Mouse (Mus musculus): ENCODE measurements at regions not wholly inside any gene's neighbourhood (a gene's known extent, or its start where the extent isn't known, plus 50 kb on each side); places are given as distances from the start of the nearest gene placed in this dataset.

DNA sequence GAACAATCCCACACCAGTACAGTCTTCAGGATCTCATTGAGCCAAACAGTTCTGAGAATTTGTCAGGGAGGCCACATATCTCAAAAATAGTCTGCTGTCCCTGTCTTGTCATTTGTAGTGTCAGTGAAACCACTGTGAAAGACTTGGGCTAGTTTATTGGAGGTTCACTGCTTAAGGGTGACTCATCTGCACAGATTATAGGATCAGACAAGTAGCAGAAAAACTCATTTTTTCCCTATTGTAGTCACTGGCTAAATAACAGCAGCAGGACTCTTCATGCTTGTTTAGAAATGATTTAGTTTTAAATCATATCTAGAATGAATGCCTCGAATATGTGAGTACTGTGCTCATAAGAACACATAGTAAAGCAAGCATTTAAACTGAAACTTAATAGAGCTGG, 475.2 kb upstream of the Marcks start:
- DNase-seq (ENCODE audit: low spot score in 2 of 2) = no peak

DNA sequence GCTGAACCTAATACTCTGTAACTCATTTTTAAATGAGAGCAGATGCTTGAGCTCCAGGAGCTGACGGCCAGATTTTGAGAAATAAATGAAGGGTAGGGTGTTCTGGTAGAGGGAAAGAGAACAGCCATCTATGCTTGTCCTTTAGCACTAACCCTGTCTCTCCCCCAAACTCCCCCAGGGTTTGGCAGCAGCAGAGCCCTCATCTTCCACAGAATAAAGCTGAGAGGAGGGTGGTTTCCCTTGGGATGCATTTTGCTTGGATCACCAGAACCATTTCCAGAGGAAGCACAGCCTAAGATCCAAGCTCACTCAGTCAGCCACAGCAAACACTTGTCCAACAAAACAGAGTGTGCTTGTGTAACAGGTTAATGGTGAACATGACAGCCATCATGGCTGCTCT, 464.8 kb upstream of the Marcks start:
- DNase-seq (ENCODE audit: low spot score in 2 of 2) = no peak

DNA sequence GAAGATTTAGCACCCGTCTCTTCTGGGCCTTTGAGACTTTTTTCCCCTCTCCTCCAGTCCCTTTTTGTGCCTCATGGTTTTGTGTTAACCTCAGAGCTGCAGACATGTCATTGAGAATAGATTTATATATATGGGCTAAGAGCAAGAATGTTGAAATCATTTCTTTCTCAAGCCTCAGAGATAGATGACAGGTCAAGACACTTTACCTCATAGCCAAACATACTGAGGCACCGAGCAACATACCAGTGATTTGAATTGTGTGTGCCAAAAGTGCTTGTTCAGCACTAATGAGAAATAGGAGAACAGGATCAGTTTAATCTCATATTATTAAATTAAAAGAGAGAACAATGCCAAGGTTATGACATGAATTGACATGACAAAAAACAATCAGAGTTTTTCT, 464.2 kb upstream of the Marcks start:
- DNase-seq (ENCODE audit: low spot score in 2 of 2) = no peak

DNA sequence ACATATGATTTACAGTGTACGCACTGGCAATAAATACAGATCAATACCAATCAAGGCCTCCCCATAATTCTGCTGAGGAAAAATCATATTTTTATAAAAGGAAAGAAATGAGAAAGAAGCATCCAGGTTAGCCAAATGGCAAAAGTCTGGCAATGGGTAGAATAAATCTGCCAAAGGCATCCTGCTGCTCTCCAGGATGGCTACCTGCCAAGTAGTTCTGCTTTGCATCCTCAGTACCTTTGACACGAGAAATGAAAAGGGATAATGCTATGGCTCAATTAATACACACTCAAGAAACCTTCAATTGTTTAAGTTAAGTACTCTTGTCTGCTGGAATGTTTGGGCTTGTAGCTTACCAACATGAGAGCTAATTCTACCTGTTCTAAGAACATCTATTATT, 451.2 kb upstream of the Marcks start:
- DNase-seq (ENCODE audit: low spot score in 2 of 2) = no peak

DNA sequence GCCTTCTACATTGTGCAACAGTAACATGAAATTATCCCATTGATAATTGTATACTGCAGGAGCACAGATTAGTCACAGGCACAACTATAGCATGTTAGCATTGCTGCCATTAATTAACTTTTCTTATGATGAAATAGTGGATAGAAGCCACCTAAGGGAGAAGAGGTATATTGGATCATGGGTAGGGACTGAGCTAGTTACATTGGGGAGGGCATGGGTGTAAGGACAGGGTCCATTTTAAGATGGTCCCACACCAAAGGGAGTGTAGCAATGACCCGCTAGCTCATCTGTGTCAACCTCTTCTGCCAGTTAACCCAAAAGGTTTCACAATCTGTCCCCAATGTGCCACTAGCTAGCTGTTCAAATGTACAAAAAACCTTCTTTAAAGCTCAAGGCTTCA, 450.3 kb upstream of the Marcks start:
- no peak for DNase-seq (ENCODE audit: low spot score in 2 of 2)

DNA sequence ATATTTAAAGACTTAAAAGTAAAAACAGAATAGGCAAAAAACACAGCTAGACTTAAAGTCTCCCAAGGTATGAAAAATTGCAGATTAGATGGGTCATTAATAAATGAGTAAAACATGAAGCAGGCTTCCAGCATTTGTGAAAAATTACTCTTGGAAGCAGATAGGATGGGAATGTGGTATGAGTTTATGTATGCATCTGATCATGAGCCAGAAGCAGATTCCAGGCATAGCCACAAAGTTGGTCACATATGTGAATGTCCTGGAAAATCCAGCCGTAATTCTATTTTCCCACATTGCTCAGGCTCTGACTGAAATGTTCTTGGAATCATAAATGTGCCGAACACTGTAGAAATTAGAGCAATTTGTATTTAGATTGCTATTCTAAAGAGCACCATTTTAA, 432.5 kb upstream of the Marcks start:
- no peak for DNase-seq (ENCODE audit: low spot score in 2 of 2)

DNA sequence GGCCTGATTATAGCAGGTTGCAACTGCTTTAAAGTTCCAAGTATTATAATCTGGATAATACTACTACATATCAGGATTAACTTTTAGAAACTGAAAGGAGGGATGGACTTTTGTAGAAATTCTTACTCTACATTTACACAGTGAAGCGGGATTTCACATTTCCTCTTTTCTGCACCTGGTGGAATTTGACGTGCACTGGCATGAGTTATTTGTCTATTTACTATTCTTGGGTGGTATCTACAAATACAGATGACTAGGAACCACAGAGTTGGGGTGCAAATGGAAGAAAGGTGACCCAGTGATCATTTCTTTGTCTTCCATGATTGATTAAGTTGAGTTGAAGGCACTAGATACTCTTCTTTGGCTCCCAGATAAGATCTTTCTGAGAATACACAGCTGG, 423.0 kb upstream of the Marcks start:
- no peak for DNase-seq (ENCODE audit: low spot score in 2 of 2)

DNA sequence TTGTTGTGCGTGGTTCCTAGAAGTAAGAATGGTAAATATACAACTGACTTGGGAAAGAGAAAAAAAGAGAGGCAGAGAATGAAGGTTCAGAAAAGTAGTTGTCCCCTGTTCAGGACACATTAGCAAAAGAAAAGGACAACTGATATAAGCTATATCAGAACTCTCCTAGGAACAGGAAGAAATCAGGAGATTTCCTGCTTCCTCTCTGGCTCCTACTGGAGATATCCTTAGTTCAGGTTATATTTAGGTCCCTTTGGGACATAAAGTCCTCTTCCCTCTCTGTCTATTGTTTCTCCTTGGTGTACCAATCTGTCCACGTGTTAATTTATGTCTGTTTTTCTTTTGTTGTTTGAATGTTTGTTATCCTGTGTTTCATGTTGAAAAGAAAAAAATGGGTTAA, 410.7 kb upstream of the Marcks start:
- no peak for DNase-seq (ENCODE audit: low spot score in 2 of 2)

DNA sequence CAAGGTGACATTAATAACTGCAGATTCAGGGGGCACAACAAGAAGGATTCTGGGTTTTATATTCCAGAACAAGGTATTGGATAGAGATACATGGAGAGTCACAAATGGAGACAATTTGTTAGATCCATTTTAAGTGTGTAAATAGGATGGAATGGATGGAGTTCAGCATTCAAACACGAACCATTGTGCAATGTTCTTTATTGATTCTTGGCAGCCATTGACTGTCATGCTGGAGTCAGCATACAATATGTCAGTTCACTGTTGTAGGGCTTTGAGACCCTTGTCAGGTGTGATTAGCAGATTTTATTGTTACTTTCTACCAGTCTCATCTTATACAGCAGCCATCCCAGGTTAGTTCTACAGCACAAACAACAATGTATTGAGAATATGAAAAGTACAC, 402.0 kb upstream of the Marcks start:
- no peak for DNase-seq (ENCODE audit: low spot score in 2 of 2)

DNA sequence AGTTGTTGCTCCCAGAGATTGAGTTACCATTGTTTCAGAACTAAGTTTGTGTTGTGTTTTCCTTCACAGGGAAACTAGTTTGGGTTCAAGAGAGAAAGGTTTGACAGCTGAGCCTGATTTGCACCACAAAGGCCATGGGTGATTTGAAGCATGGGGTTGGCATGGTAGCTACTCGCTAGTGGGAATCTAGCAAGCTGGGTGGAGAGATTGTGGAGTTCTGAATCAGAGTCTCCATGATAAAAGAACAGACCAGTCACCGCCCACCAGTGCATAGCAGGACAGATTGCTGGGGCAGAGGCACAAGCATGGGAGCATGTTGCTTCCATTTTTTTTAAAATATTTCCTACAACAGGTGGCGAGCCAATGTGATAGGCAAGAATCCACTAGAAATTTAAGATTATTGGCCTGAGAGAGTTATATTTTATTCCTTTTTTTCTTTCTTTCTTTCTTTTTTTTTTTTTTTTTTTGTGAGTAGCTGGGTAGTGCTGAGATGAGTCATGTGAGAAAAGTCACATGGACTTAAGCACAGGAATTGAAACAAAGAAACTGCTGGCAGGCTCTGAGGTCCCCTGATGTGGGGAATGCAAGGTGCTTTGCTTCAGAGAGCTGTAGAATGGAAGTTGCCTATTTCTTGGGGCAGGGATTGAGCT, 367.4 kb upstream of the Marcks start:
- no peak for DNase-seq (ENCODE audit: low spot score in 2 of 2)

DNA sequence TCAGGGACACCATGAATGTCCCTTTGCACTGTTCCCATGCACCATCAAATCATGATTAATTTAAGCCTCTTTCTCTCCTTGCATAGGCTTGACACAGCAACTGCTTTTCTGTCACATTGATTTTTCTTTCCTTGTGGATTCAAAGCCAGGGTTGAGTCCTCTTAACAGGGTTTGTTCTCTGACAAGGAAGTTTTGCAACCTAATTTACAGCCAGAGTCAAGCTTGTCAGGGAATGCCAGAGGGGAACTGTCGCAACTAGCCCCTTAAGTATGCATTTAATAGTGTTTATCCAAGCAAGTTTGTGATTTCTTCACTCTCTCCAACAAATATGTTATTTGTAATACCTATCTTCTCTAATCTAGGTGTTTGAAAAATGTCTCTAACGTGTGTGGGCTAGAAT, 365.7 kb upstream of the Marcks start:
- peak in 1 of 2 experiments; percentile 39 for DNase-seq (ENCODE audit: low spot score in 2 of 2)

DNA sequence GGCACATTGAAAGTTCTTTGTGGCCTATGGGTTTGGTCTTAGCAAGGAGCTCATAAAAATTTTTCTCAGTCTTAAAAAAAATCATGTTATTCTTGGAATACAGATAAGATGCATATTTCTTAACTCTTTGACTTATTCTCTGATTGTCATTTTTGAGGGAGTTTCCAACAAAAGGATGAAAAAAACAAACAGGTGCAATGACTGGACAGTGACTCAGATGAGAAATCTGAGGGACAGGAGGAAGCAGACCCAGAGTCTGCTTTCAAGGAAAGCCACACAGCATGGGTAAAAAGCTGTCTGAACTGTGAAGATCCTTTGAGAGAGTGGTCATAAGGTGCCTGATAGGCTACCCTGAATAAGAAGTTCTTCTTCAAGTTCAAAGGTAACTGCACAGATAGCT, 363.8 kb upstream of the Marcks start:
- no peak for DNase-seq (ENCODE audit: low spot score in 2 of 2)

DNA sequence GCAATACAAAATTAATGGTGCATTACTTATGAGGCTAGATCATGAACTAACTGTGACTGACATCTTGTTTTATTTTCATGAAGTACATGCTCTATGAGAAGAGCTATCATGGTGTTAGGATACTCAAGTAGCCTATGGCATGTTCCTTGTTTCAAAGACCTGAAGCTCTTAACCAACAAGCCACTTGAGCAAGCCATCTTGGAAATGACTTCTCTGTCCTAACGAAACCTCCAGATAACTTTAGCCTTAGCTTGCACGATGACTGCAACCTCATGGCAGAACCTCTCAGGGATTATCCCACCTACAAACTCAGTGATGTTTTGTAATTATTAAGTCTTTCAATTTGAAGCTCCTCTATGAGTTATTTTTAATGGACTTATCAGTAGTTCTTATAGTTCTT, 362.3 kb upstream of the Marcks start:
- no peak for DNase-seq (ENCODE audit: low spot score in 2 of 2)

DNA sequence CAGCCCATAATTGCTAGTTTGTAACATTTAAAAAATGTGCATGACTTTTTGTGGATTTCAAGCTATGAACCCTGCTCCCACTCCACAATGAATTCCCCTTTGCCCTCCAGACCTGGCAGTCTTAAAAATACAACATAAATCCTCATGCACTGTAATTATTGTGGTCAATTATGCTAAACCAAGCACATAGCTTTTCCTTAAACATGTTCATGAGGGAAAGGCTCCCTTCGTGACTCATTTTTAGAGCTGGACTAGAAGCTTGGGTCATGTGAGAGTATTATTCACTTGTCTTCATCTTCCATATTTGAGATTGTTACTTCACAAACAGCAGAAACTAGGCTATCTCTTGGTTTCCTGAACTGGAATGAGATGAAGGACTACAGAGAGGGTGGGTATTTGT, 356.7 kb upstream of the Marcks start:
- no peak for DNase-seq (ENCODE audit: low spot score in 2 of 2)

DNA sequence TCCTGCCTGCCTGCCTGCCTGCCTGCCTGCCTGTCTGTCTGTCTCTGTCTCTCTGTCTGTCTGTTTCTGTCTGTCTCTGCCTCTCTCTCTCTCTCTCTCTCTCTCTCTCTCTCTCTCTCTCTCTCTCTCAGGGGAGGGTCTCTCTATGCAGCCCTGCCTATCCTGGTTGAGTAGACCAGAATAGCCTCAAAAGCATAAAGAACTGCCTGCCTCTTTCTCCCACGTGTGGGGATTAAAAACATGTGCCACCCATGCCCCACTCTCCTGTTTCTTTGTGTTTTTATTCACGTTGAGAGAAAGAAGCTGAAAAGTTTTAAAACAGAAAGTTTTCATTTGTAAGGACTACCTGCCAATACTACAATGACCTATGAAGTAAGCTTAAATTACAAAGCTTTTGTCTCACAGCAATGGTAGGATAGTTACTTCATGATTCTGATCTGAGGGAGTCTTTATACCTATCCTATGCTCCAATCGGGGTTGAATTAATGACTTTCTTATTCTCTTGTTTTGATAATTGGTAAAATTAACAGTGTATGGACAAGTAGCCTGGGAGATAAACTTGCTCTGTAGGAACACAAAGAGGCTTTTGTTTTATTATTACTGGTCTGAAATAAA, 355.9 kb upstream of the Marcks start:
- no peak for DNase-seq (ENCODE audit: low spot score in 2 of 2)

DNA sequence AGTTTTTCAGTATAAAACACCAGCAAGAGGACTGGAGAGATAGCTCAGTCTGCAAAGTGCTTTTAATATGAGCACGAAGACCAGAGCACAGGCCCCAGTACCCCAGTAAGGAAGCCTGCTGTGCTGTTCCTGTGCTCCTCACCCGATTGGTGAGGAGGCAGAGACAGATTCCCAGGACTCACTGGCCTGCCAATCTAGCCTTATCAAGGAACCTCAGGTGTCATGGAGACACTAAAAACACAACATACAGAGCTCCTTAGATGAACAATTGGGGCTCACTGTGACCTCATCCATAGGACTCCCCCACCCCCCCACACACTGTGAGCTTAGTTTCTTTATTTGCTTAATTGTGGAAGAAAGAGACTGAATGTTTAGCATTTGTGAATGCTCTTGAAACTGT, 355.4 kb upstream of the Marcks start:
- no peak for DNase-seq (ENCODE audit: low spot score in 2 of 2)

DNA sequence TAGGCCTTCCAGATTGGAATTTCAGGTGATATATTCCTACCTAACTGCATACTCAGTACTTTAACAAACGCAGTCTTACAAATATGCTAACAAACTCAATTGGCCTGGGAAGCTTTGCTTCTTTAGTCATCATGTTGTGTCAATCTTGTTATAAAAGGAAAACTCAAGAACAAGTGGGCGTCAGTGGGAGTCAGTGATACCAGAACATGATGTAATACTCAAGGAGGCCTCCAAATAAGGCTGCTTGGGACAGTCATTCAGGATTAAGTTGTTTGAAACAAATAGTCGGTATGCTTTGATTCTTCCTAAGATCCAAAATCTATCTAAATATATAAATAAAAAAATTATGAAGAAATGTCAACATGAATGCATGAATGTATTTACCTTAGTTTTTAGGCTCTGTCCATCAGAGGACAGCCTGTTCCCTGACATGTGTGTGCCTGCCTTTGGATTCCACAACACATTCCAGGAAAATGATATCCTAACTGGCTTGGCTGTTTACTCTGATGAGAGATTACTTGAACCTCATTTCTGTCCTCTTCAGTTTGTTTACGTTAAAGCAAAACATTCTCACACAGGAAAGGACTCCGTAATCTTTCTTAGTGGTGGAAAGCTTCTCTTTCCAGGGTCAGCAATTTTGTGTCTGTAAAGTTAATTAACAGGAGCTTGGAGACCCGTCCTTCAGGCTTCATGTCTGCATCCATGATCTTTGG, 345.7 kb upstream of the Marcks start:
- no peak for DNase-seq (ENCODE audit: low spot score in 2 of 2)

DNA sequence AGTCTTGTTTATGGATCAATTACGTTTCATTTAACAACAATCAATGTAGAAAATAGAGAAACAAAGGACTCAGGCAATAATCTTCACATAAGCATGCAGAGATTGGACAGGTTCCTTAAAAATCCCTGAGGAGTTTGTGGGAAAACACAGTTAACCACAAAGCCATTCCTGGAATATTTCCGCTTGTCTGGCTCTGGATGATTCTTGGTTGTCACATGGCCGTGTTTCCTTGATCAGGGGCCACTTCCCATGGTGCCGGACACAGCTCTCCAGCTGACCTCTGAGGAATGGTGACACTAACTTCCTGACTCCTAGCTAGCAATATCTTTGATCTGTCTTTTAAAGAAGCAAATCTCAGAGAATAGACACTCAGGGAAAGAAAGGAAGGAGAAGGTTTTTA, 344.8 kb upstream of the Marcks start:
- no peak for DNase-seq (ENCODE audit: low spot score in 2 of 2)

DNA sequence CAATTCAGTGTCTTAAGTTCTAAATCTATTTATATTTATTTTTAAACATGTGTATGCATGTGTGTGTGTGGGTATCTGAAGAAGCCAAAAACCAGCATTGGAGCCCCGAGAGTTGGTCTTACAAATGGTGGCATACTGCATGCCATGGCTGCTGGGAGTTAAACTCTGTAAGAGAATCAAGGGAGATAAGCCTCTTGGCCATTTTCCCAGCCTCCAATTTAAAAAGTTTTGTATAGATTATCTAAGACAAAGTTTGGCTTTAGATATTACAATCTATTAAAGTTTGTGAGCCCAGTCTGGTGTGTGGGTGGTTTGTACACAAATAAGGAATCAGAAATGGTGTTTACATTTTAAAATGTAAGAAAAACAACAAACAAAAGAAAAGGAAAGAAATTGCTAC, 343.2 kb upstream of the Marcks start:
- no peak for DNase-seq (ENCODE audit: low spot score in 2 of 2)

DNA sequence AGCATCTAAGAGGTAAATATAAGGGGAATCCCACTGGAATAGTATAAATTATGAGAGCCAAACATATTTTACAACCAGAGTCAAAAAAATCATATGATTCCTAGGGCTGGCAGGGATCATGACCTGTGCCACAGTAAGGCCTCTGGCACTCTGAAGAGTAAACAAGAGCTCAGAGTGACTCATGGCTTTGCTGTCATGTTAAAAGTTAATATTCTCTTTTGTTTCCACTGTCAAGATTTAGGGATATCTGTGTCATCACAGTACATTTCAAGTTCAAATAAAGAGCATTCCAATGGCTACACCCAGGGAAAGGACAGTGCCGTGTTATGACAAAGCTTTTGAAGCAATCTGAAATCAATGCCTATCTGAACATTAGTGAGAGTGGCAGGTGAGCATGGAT, 341.6 kb upstream of the Marcks start:
- DNase-seq (ENCODE audit: low spot score in 2 of 2) = no peak

DNA sequence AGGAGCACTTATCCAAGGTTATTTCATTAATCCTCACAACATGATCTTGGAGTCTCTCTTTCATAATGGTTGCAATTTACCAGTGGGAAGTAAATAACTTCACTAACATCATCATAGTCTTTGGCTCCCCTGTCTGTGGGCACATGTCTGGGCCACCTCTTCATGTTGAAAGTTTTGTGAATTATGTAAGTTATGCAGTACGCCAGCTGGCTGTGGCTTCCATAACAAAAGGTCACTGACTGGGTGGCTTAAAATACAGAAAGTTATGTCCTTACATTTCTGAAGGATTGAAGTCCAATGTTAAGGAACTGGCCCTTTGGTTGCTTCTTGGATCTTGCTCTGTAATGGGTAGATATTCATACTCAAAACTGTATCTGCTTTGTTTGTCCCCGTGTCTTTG, 339.4 kb upstream of the Marcks start:
- no peak for DNase-seq (ENCODE audit: low spot score in 2 of 2)

DNA sequence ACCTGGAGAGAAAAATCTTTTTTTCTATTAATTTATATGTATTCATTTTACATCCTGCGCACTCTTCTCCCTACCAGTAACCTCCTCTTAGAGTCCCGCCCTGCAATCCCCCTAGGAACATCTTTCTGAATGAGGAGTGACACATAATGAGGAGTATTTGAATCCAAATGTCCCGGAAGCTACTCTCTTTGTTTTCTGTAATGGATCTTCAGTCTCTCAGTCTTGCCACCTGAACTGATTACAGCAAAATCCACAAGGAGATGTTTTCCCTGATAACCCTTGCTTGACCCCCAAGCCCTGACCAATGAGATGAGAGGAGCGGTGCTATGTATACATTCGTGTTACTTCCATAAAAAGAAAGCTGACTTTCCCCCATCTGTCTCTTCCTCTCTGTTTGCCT, 334.4 kb upstream of the Marcks start:
- DNase-seq (ENCODE audit: low spot score in 2 of 2) = no peak

DNA sequence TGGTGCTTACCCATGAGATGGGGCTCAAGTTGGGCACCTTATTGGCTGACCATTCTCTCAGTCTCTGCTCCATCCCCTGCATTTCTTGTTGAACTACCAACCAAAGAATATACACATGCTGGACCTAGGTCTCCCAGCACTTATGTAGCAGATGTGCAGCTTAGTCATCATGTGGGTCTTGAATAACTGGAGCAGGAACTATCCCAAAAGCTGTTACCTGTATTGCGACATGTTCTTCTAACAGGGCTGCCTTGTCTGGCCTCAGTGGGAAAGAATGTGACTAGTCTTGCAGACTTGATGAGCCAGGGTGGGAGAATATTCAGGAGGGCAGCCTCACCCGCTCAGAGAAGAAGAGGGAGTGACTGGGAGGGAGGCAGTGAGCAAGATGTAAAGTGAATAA, 318.7 kb upstream of the Marcks start:
- DNase-seq (ENCODE audit: low spot score in 2 of 2) = no peak

DNA sequence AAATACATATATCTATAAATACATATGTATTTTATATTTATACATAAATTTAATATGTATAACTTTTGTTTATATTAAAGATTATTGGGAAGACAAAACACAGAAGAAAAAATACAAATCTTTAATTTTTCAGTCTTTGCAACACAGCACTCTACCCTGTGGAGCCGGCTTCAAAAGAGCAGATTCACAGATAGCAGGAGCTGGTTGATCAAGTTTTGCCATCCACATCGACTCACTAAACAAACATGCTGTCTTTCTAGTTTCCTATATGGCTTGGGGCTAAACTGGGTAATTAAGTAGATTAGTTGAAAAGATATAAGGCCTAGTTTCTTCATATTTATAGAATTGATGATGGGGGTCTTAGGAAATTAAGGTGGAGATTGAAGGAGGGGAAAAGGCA, 311.2 kb upstream of the Marcks start:
- peak in 1 of 2 experiments; percentile 51 for DNase-seq (ENCODE audit: low spot score in 2 of 2)
